Mouse (Mus musculus): ENCODE data around the gene Rpl24.

DNA sequence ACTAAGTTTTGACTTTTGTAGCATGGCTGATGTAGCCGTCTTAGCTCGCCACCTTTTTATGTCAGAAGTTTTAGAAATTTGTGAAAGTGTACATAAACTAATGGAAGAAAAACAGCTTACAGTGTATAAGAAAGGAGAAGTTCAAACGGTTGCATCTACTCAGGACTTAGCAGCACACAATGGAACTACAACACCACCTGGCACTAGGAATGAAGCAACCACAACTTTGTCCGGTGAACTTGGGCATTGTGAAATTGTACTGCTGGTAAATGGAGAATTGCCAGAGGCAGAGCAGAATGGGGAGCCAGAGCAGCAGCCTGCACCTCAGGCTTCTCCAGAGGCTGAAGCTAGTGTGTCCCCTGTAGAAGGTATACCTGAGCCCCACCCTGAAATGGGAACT, 24.2 kb downstream of the Rpl24 start:
- TF ChIP-seq CTCF (IDR thresholded peaks at IDR 0.05; ENCODE audit: control insufficient read depth, insufficient read depth, insufficient read length) (no peak), CEBPB (IDR thresholded peaks at IDR 0.05; ENCODE audit: low read depth) (no peak), MYOD1 (IDR thresholded peaks at IDR 0.05; ENCODE audit: control insufficient read depth, insufficient read length, low read depth) (no peak), USF1 (IDR thresholded peaks at IDR 0.05; ENCODE audit: low read depth) (no peak), MAX (IDR thresholded peaks at IDR 0.05) (no peak), FOSL1 (IDR thresholded peaks at IDR 0.05; ENCODE audit: insufficient read depth, low read length, poor library complexity, severe bottlenecking) (no peak)

Measured in C2C12 (cell line).